Mouse (Mus musculus) embryonic fibroblast, embryonic 13.5 days (primary cell): ENCODE data around the gene Gsdma3. TPM values are rescaled to one million over a fixed set of nuclear protein-coding genes. Genes with fewer than 3 reads are reported as not detected.
"Not testable (repeated sequence)": the region's sequence is repeated elsewhere in the genome, so short reads cannot be mapped to it uniquely, and the experiment has no call there.

ENCODE experiments used
- H3K27ac ChIP-seq: 2 replicates; pipeline ENCODE4 v1.5.1; 2012; ENCODE audit warnings: low read length, control low read depth, inconsistent platforms; ENCODE audit not compliant: insufficient read depth
- H3K4me1 ChIP-seq: 2 replicates; pipeline ENCODE4 v1.6.1; 2011; ENCODE audit warnings: low read length; ENCODE audit not compliant: control insufficient read depth, insufficient read depth
- H3K4me3 ChIP-seq: 2 replicates; pipeline ENCODE4 v1.5.1; 2011; ENCODE audit warnings: mild to moderate bottlenecking, control low read depth, low read length; ENCODE audit not compliant: insufficient read depth
- CTCF ChIP-seq: IDR thresholded peaks from 2 replicates; pipeline ENCODE4 v1.5.1; 2011; ENCODE audit warnings: mild to moderate bottlenecking, control low read depth, low read length, moderate library complexity, borderline replicate concordance; ENCODE audit not compliant: insufficient read depth
- POLR2A ChIP-seq: IDR thresholded peaks from 2 replicates; pipeline ENCODE4 v1.6.1; 2011; ENCODE audit warnings: low read depth, mild to moderate bottlenecking, control low read depth, low read length, moderate library complexity
- polyA plus RNA-seq: library from polyadenylated mRNA; stranded (reverse); fragments of >200 nt; gene quantifications from 2 replicates; pipeline ENCODE4 v1.2.4, GENCODE M21; 2011; ENCODE audit warnings: low read depth; ENCODE audit not compliant: missing spikeins, insufficient read length

Gsdma3 gene
- polyA plus RNA-seq, 1 experiment: not detected

DNA sequence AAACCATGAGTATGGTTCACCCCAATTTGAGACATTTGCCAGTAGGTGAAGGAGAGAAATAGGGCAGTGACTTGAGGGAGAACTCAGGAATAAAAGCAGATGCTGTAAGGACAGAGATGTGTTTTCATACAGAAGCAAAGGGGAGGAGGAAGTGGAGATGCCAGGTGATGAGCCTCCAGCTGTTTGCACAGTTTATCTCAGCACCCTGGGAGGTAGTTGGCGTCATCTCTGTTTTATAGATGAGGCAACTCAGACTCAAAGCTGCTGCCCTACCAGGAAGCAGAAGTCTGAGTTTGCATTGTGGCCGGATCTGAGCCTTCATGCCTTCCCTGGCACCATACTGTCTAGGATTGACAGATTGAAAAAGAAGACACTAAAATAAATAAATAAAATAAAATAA is 42.8 kb downstream of the Gsdma3 start:
- TF ChIP-seq POLR2A: no peak
- no peak for TF ChIP-seq CTCF
- Histone ChIP-seq H3K4me1 (no peaks in the 10 kb centered on the region), H3K4me3 (no peak overlapping the region), H3K27ac (no peak overlapping the region)

DNA sequence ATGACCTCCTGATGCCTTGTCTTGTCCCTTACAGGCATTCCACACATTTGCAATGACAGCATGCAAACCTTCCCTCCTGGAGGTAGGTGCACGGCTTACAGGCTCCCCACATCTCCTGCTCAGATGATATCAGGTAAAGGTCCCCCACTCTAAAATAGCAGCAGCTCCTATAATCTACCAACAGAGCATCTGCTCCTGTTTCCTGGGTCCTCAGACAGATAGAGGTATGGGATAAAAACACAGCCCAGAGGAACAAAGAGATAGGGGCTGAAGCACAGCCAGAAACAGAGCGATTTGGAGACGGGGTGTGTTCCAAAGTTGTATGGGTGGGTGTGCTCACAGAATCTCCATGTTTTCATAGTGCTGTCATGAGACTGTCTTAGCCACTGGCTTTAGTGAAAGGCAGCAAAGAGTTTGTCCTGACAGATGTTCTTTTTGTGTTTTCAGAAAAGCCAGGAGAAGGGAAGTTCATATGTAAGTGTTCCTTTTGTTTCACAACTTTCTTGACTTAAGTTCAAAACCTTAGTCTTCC is 45.2 kb downstream of the Gsdma3 start:
- Histone ChIP-seq H3K4me1 (no peaks in the 10 kb centered on the region), H3K4me3 (no peak overlapping the region), H3K27ac (no peak overlapping the region)
- TF ChIP-seq POLR2A: no peak
- no peak for TF ChIP-seq CTCF

DNA sequence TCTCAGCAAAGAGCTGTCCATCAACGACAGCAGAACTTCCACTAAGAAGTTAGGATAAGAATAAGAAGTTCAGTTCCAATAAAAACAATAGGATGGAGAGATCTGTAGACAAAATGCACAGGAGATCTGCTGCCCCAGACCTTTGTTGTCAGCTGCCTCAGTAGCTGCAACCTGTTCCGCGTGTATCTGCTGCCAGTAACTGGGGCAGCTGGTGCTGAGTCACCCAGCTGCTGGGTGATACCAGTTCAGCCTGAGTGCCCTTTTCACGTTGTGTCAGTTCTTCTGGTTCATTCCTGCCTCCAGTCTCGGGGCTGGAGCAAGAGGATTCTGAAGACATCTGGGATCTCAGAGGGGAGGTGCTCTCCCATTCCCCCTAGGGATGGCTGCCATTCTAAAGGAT is 45.7 kb downstream of the Gsdma3 start:
- Histone ChIP-seq H3K4me3 (no peak overlapping the region), H3K4me1 (no peaks in the 10 kb centered on the region), H3K27ac (no peak overlapping the region)
- TF ChIP-seq CTCF: no peak
- no peak for TF ChIP-seq POLR2A

DNA sequence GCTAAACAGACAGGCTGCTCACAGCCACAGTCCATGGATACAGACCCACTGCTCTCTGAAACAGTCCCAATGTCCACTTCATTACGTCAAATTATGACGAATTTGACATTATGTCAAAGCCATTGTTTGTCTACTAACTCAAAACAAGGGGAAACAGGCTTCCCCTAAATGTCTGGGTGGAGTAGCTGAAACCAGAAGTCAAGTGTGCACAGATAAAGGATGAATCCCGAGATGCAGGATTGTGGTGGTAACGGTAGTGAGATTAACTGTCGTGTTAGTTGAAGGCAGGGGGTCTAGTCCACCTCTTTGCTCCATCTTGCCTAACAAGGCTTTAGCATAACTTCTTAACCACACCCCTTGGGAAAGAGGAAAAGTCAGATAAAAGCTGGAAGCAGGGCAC is 46.3 kb downstream of the Gsdma3 start:
- H3K4me1 ChIP-seq: no peaks in the 10 kb centered on the region
- TF ChIP-seq POLR2A: no peak
- no peak for TF ChIP-seq CTCF
- no peak overlapping the region for H3K27ac ChIP-seq
- no peak overlapping the region for H3K4me3 ChIP-seq

DNA sequence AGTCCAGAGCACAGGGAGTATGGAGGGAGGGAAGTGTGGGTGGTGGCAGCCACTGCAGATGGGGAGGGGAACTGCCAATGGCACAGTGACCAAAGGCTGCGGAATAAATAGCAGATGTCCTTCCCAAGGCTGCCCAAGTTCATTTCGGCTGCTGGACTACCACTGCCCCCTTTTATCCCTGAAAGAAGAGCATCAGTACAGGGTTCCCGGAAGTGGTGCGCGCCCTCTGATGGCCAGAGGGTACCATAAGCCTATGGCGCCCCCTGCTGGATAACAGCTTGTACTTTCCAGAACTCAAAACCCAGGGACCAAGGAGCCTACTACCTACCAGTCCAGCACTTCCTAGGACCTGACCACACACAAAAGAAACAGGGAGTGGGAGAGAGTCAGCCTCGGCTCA is 47.0 kb downstream of the Gsdma3 start:
- H3K27ac ChIP-seq, H3K4me1 ChIP-seq: not testable (repeated sequence)

DNA sequence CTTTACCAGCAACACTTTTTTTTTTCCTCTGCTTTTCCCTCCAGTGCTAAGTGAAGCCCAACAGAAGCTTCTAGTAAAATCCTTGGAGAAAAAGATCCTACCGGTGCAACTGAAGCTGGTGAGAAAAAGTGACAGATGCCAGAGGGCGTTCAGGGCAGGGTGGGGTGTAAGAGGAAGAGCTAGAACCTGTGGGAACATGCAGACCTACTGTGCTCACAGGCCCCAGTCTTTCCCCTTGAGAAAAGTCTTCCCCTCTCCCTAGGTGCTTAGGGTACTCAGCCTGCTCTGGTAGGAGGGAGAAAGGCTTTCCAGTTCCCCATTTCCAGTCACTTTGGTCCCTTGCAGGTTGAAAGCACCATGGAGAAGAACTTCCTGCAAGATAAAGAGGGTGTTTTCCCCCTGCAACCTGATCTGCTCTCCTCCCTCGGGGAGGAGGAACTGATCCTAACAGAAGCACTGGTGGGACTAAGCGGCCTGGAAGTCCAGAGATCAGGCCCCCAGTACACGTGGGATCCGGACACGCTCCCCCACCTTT is 49.7 kb downstream of the Gsdma3 start:
- Histone ChIP-seq H3K4me3 (no peak overlapping the region), H3K4me1 (no peaks in the 10 kb centered on the region), H3K27ac (no peak overlapping the region)
- TF ChIP-seq POLR2A (no peak), CTCF (no peak)

More for the DNA sequence above, 47.0 kb downstream of the Gsdma3 start:
- H3K4me3 ChIP-seq: not testable (repeated sequence)

DNA sequence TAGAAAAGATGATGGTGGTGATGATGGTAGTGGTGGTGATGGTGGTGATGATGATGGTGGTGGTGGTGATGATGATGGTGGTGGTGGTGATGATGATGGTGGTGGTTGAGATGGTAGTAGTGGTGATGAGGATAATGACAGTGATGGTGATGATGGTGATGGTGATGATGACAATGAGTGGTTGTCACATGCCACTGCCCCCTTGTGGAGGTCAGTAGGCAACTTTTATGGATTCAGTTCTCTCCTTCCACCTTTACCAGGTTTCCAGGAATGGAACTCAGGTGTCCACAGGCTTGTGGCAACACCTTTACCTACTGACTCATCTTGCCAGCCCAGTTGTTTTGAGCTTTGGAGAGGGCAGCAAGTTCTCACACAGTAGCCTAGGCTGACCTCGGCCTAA is 53.9 kb downstream of the Gsdma3 start:
- TF ChIP-seq CTCF: no peak
- TF ChIP-seq POLR2A: no peak
- Histone ChIP-seq H3K27ac (no peak overlapping the region), H3K4me3 (no peak overlapping the region), H3K4me1 (0 out of 2 replicates have a peak, but pooled peaks cover 2% of the 10 kb centered on the region)

DNA sequence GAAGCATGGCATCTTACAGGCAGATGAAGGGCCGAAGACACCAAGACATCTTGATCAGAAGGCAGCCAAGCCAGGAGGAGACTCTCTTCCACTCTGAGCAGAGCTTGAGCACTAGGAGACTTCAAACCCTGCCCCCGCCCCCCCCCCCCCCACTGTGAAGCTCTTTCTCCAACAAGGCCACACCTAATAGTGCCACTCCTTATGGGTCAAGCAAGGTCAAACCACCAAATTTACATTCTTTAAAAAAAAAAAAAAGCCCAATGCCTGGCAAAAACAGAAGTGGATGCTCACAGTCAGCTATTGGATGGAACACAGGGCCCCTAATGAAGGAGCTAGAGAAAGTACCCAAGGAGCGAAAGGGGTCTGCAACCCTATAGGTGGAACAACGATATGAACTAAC is 54.4 kb downstream of the Gsdma3 start:
- not testable (repeated sequence) for H3K4me1 ChIP-seq, H3K4me3 ChIP-seq, H3K27ac ChIP-seq

DNA sequence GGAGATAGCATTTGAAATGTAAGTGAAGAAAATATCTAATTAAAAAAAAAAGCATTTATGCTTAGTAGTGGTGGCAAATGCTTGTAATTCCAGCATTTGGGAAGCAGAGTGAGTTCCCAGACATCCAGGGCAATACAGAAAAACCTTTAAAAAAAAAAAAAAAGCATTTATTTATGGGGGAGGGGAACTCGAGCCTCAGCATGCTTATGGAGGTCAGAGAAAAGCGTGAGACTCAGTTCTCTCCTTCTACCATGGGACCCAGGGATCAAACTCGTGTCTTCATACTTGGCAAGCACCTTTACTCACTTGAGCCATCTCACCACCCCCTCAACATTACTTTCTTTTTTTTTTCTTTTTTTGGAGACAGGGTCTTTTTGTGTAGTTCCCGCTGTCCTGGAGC is 55.0 kb downstream of the Gsdma3 start:
- H3K27ac ChIP-seq: no peak overlapping the region
- 0 out of 2 replicates have a peak, but pooled peaks cover 2% of the 10 kb centered on the region for H3K4me1 ChIP-seq
- no peak overlapping the region for H3K4me3 ChIP-seq
- no peak for TF ChIP-seq POLR2A
- TF ChIP-seq CTCF: no peak

DNA sequence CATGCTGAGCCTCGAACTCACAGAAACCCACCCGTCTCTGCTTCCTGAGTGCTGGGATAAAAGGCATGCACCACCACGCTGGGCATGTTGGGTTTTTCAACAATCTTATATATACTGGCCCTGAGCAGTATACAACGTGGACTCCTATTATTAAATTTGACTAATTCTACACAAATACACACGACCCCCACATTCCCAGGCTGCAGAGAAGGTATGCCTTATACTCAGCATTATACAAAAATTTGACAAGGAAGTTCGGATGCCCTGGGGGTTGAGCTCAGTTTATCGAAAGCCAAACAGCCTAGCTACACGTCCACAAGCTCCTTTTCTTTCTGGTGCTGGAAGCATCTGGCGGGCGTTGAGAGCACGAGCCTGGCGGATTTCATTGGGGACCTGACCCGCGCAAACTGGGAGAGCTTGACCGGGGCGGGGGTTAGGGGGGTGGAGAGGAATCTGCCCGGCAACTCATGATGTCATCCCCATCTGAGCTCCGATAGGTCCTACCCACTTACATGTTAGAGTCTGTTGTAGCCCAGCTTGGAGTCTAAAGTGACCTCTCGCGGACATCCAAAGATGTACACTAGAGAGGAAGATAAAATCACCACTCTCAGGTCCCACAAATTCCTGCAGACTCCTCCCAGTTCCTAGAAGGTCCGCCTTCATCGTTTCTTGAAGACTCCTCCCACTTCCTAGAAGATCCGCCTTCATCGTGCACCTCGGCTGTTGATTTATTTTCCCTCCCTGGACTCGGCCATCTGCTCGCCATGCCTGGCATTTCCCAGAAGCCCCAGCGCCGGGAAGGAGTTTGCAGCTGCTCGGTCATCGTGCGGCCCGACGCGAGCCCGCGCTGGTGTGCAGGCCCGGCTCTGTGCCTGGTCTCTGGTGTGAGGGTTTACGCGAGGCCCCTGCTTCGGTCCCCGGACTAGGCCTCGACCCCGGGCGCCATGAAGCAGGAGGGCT is 55.9 kb downstream of the Gsdma3 start, which contains the start of gene Psmd3:
TSS of gene Psmd3 (plus strand) at position 769 of the 960 bp plus-strand sequence.
- Histone ChIP-seq H3K27ac (peak within 1 kb of the TSS; percentile 36; the same call in 1 of the 2 replicates), H3K4me1 (0 out of 2 replicates have a peak, but pooled peaks cover 2% of the 10 kb centered on the region), H3K4me3 (peak within 1 kb of the TSS; percentile 100)
- TF ChIP-seq POLR2A (peak; percentile 87), CTCF (no peak)
